Mouse (Mus musculus): ENCODE measurements around the gene Tceanc2.
A peak's percentile ranks its signal among the peaks of the same experiment; 100 is the strongest.

Tceanc2 gene

GRCm38 (mm10) chr4:107177506-107177905, 1.4 kb downstream of the Tceanc2 start:
- DNase-seq, result peak; percentile 18

GRCm38 (mm10) chr4:107167798-107168197, 11.1 kb downstream of the Tceanc2 start:
- DNase-seq, result no peak

GRCm38 (mm10) chr4:107166700-107167099, 12.2 kb downstream of the Tceanc2 start:
- no peak for DNase-seq

GRCm38 (mm10) chr4:107163756-107164587, 14.9 kb downstream of the Tceanc2 start:
- DNase-seq, result peak; percentile 70

GRCm38 (mm10) chr4:107163341-107163740, 15.6 kb downstream of the Tceanc2 start:
- DNase-seq, result no peak

- no peak for DNase-seq
Observed at GRCm38 (mm10) chr4:107160181-107160580, 18.7 kb downstream of the Tceanc2 start.

- no peak for DNase-seq
Observed at GRCm38 (mm10) chr4:107159166-107159773, 19.6 kb downstream of the Tceanc2 start.

GRCm38 (mm10) chr4:107156983-107157401, 21.9 kb downstream of the Tceanc2 start:
- no peak for DNase-seq

- no peak for DNase-seq
Observed at GRCm38 (mm10) chr4:107152571-107152970, 26.3 kb downstream of the Tceanc2 start.

- no peak for DNase-seq
Observed at GRCm38 (mm10) chr4:107150991-107151390, 27.9 kb downstream of the Tceanc2 start.

GRCm38 (mm10) chr4:107143511-107143910, 35.4 kb downstream of the Tceanc2 start:
- DNase-seq, result no peak

GRCm38 (mm10) chr4:107139836-107140631, 38.9 kb downstream of the Tceanc2 start:
- no peak for DNase-seq

- no peak for DNase-seq
Observed at GRCm38 (mm10) chr4:107138948-107139835, 39.7 kb downstream of the Tceanc2 start.

- DNase-seq, result no peak
Observed at GRCm38 (mm10) chr4:107136531-107136930, 42.4 kb downstream of the Tceanc2 start.

GRCm38 (mm10) chr4:107135663-107136062, 43.3 kb downstream of the Tceanc2 start:
- no peak for DNase-seq

GRCm38 (mm10) chr4:107134891-107135290, 44.0 kb downstream of the Tceanc2 start:
- DNase-seq, result no peak

GRCm38 (mm10) chr4:107130534-107130933, 48.4 kb downstream of the Tceanc2 start:
- no peak for DNase-seq

GRCm38 (mm10) chr4:107129373-107129772, 49.5 kb downstream of the Tceanc2 start:
- DNase-seq, result no peak

- DNase-seq, result peak; percentile 51
Observed at GRCm38 (mm10) chr4:107127901-107128669, 50.8 kb downstream of the Tceanc2 start.

- DNase-seq, result no peak
Observed at GRCm38 (mm10) chr4:107126891-107127524, 51.9 kb downstream of the Tceanc2 start.

- no peak for DNase-seq
Observed at GRCm38 (mm10) chr4:107126389-107126788, 52.5 kb downstream of the Tceanc2 start.
